Mouse (Mus musculus) cerebellum, adult 18-20 months (tissue): ENCODE results near the gene 4632433K11Rik.
"Not testable (repeated sequence)": the region's sequence is repeated elsewhere in the genome, so short reads cannot be mapped to it uniquely, and the experiment has no call there.

Source experiments
- DNase-seq, 2 experiments: peaks; one replicate each; pipeline ENCODE4 v3.0.0; 2021

4632433K11Rik gene

DNA sequence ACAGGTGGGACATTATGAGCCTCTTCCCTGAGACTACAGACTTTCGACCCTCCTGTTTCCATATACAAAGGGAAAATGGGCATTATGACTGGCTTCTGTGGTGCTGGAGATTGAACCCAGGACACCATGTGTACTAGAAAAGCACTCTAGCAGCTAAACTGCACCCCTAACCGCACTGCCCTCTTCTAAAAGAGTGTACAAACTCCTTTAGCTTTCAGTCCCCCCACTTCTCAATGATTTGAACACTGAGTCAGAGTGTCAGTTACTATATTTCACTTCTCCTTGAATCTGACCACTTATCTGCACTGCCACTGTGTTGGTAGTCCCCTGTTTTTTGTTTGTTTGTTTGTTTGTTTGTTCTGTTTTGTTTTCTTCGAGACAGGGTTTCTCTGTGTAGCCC lies at the start of gene 4632433K11Rik:
4632433K11Rik (plus strand) TSS at position 301 of the 400 bp plus-strand sequence.
- no peak for DNase-seq

DNA sequence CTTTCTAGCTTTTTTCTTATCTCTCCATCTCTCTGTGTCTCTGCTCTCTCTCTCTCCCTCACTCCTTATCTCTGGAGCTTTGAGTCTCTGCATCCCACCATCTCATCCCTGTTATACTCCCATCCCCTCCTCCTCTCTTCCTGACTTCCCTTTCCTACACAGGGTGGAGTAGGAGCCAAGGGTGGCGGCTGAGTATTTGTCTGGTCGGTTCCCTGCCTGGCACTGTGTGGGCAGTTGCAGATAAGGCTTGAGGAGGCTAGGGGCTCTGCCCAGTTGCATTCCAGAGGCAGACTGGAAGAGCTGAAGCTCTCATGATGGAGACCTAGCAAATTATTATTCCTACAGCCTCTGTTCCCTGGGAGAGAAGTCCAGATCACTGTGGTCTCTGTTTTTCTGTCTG lies 45.7 kb upstream of the 4632433K11Rik start:
- no peak for DNase-seq

- peak; percentile 25 to 33 for DNase-seq
These were observed 40.4 kb upstream of the 4632433K11Rik start for GRCm38 (mm10) chr7:4993347-4993998.

DNA sequence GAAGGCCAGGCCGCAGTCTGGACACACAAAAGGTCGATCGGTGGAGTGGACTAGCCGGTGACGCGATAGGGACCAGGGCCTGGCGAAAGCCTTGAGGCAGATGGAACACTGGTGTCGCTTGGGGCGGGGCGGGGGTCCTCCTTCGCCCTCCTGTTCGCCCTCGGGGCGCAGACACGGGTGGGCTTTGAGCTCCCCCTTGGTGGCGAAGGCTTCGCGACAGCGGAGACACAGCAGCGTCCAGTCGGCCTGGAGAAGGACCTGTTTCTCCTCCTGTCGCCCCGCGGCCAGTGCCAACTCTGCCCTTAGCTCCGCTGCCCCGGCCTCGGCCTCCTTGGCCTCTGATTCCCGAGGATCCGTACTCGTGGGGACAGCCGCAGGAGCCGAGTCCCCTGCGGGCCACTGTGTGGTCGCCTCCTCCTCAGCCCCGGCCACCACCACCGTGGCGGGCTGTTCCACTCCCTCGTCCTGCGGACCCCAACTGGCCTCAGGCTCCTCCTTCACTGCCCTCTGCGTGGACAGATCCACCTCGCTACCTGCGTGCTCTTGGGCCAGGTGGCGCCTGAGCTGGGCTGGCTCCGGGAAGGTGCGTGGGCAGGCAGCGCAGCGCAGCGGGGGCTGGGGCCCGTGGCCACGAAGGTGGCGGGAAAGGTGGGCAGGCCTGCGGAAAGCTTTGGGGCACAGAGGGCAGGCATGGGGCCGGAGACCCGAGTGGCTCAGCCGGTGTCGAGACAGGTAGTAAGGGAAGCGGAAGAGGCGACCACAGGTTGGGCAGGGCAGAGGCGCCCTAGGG lies 39.7 kb upstream of the 4632433K11Rik start:
- DNase-seq: peak; percentile 47 to 55

GRCm38 (mm10) chr7:4995268-4996002 lies 38.5 kb upstream of the 4632433K11Rik start:
- no peak for DNase-seq

- peak; percentile 95 for DNase-seq
These were observed 37.7 kb upstream of the 4632433K11Rik start, which contains the start of gene Zfp579 for GRCm38 (mm10) chr7:4996003-4996895. Zfp579 (minus strand) TSS chr7:4996158.

DNA sequence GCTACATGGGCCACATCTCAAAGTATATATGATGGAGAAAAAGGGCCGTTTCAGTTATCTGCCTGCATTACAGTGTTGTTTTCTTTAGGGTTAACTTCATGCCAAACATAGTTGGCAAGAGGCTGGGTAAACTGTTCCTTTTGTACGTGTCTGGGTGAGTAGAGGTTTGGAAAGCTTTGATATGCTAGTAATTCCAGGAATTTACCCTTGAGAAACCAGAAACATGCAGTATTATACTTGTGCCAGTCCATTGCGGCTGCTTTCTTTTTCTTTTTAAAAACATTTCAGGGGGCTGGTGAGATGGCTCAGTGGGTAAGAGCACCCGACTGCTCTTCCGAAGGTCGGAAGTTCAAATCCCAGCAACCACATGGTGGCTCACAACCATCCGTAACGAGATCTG lies 37.0 kb upstream of the 4632433K11Rik start:
- DNase-seq: no peak

GRCm38 (mm10) chr7:4999876-5000275 lies 34.0 kb upstream of the 4632433K11Rik start:
- DNase-seq: no peak

GRCm38 (mm10) chr7:5002876-5003275 lies 31.0 kb upstream of the 4632433K11Rik start:
- not testable (repeated sequence) for DNase-seq

DNA sequence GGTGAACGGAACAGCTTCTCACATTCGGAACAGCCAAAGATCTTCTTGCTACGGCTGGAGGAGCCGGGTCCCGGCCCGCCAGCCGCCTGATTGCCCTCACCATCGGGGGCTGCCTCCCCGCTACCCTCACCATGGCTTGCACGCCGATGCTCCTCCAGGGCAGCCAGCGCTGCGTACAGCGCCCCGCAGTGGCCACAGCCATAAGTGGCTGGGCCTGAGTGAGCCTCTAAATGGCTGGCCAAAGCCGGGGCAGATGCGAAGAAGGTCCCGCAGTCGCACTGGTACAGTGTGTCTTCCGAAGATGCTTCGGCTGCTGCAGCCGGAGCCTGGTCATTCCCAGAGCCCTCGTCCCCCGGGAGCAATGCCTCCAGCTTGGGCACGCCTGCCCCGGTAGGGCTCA lies 25.7 kb upstream of the 4632433K11Rik start:
- no peak for DNase-seq

GRCm38 (mm10) chr7:5012681-5013513 lies 21.0 kb upstream of the 4632433K11Rik start:
- DNase-seq: no peak

- peak; percentile 95 to 96 for DNase-seq
These were observed 19.4 kb upstream of the 4632433K11Rik start, which contains the start of the genes Zfp524 and Fiz1 for GRCm38 (mm10) chr7:5014251-5015117. Zfp524 (plus strand) TSS chr7:5014415. Fiz1 (minus strand) TSS chr7:5014697.

DNA sequence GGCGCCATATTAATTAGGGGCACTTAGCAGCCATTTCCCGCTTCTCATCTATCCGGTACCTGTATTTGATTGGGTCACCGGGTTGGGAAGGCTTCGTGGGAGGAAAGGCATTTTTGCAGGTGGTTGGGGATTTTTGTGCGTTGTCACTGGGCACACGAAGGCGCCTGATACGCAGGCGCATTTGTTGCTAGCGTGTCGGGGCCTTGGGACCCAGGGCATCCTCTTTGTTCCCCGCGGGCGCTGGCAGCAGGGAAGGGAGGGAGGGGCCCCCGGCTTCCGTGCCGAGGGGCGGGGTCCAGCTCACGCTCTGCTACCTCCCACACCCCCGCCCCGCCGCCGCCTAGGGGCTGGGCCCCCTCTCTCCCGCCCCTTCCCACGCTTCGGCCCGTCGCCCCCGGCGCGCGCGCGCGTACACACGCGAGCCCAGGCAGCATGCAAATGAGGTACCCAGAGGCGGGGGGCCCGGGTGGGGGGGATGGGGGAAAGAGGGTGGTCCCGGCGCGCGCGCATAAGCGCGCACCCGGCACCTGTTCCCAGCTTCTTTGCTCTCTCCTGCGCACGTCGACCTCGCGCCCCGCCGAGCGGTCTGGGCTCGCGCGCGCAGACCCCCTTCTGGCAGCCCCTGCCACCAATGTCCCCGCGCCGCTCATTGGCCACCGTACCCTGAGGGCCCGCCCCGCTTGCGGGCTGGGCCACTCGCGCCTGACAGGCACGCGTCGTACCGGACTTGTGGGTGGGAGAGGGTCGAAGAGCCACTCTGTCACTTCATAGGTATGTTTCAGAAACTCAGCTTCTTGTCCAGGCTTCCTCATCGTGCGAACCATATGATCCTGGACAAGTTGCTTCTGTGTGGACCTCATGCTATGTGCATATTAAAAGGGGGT lies 18.6 kb upstream of the 4632433K11Rik start, which contains the start of gene Gm44973:
Gm44973 (plus strand) TSS at position 379 of the 884 bp plus-strand sequence.
- DNase-seq: peak; percentile 88 to 90

DNA sequence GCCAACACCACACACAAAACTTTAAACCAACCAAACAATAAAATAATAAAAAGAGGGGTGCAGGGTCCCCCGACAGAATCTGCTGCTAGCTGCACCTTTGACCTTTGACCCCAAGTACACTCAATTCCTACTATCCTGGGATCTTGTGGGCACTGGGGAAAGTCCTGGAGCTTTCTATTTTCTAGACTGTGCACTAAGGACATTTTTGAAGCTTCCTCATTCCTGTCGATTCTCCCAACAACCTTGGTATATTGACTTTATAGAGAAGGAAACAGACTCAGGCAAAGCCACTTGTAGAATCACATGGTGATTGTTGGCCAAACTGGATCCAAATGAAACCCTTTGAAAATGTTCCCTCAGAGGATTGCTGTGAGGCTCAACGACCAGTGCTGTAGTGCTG lies 17.9 kb upstream of the 4632433K11Rik start:
- no peak for DNase-seq

DNA sequence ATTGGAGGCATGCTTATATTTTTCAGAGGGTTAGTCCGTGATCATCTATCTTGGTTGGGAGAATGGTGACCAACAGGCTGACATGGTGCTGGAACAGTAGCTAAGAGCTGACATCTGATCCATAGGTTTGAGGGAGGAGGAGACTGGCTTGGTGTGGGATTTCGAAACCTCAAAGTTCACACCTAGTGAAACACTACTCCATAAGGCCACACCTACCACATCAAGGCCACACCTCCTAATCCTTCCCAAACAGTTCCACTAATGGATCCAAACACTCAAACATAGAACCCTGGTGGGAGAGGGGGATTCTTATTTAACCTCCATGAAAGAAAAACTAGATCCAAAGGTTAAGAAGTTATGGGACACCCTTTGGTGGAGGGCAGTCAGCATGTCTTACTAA lies 17.0 kb upstream of the 4632433K11Rik start:
- no peak for DNase-seq

- peak in 1 of 2 experiments; percentile 51 for DNase-seq
These were observed 16.6 kb upstream of the 4632433K11Rik start for GRCm38 (mm10) chr7:5017352-5017751.

GRCm38 (mm10) chr7:5017931-5018330 lies 16.0 kb upstream of the 4632433K11Rik start:
- DNase-seq: no peak

DNA sequence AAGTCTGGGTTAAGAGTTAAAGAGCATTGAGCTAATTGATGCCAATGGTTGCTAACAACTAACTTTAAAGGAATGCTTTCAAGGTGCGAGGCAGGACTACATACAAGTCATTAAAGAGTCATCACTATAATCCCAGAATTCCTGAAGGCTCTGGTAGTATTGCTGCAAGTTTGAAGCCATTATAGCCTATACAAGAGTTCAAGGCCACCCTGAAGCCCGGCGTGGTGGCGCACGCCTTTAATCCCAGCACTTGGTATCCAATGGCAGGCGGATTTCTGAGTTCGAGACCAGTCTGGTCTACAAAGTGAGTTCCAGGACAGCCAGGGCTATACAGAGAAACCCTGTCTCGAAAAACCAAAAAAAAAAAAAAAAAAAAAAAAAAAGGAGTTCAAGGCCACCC lies 14.3 kb upstream of the 4632433K11Rik start:
- DNase-seq: not testable (repeated sequence)
